Mouse (Mus musculus) thymus, adult 2 months (tissue): Measurements from ENCODE around the gene Msi2. TPM values are rescaled to one million over a fixed set of nuclear protein-coding genes. Genes with fewer than 3 reads are reported as not detected.

ENCODE experiments used
- DNase-seq: peaks from one replicate; pipeline ENCODE4 v3.0.0; 2021
- H3K27ac ChIP-seq: fragments of 200-500 bp; 2 replicates; pipeline ENCODE4 v1.5.1; 2012; ENCODE audit warnings: low read length, control low read depth; ENCODE audit not compliant: control insufficient read depth, insufficient read depth
- H3K27me3 ChIP-seq: fragments of 200-500 bp; 2 replicates; pipeline ENCODE4 v1.6.1; 2012; ENCODE audit warnings: mild to moderate bottlenecking, low read length, moderate library complexity, mixed read lengths; ENCODE audit not compliant: control insufficient read depth, insufficient read depth
- H3K36me3 ChIP-seq: fragments of 200-500 bp; 2 replicates; pipeline ENCODE4 v1.6.1; 2012; ENCODE audit warnings: mild to moderate bottlenecking, low read length, moderate library complexity; ENCODE audit not compliant: control insufficient read depth, insufficient read depth
- H3K4me1 ChIP-seq: fragments of 200-500 bp; replicated peaks from 2 replicates; pipeline ENCODE4 v1.6.1; 2012; ENCODE audit warnings: low read length; ENCODE audit not compliant: control insufficient read depth, insufficient read depth
- H3K4me3 ChIP-seq: fragments of 200-500 bp; 2 replicates; pipeline ENCODE4 v1.5.1; 2012; ENCODE audit warnings: mild to moderate bottlenecking, low read length, control low read depth, moderate library complexity; ENCODE audit not compliant: control insufficient read depth, insufficient read depth
- CTCF ChIP-seq: fragments of 200-500 bp; IDR thresholded peaks from 2 replicates; pipeline ENCODE4 v1.5.1; 2012; ENCODE audit warnings: mild to moderate bottlenecking, control low read depth, low read length, moderate library complexity, borderline replicate concordance; ENCODE audit not compliant: control insufficient read depth, poor library complexity, insufficient read depth; ENCODE audit errors: extremely low read depth
- POLR2A ChIP-seq: fragments of 200-500 bp; IDR thresholded peaks from 2 replicates; pipeline ENCODE4 v1.6.1; 2012; ENCODE audit warnings: mild to moderate bottlenecking, low read length, control low read depth, moderate library complexity; ENCODE audit not compliant: control insufficient read depth, poor library complexity, insufficient read depth; ENCODE audit errors: extremely low read depth
- WGBS: fragments of 180-500 bp; shearing (Covaris S2); methylation state at CpG from one replicate; pipeline ENCODE4 v1.1.7; 2018; 5-methylcytosine and 5-hydroxymethylcytosine counted together
- polyA plus RNA-seq: library from polyadenylated mRNA; depleted of rRNA; stranded (reverse); fragments of >200 nt; gene quantifications from 2 replicates; pipeline ENCODE4 v1.2.3, GENCODE M21; 2012

The Msi2 gene
- polyA plus RNA-seq, 1 experiment, result 51.3 TPM

GRCm38 (mm10) chr11:88496460-88496859 is 221.9 kb downstream of the Msi2 start:
- no peak for DNase-seq
- Histone ChIP-seq H3K4me3 (no peak overlapping the region), H3K4me1 (peaks cover 3% of the 10 kb centered on the region; the same call in 1 of the 2 replicates), H3K36me3 (no peaks in the 10 kb centered on the region), H3K27me3 (no peaks in the 10 kb centered on the region), H3K27ac (no peak overlapping the region)
- TF ChIP-seq POLR2A (no peak), CTCF (no peak)
- WGBS, result over 99% methylated on average over 5 of the region's 5 CpGs

- TF ChIP-seq POLR2A, result no peak
- no peak for TF ChIP-seq CTCF
- Histone ChIP-seq H3K27me3 (no peaks in the 10 kb centered on the region), H3K4me3 (no peak overlapping the region), H3K36me3 (no peaks in the 10 kb centered on the region), H3K27ac (no peak overlapping the region), H3K4me1 (peaks cover 3% of the 10 kb centered on the region; the same call in 1 of the 2 replicates)
- DNase-seq, result no peak
- whole genome bisulfite sequencing, result 99% methylated on average over 5 of the region's 5 CpGs
These were observed 222.6 kb downstream of the Msi2 start for GRCm38 (mm10) chr11:88495759-88496158.

- no peak overlapping the region for H3K4me3 ChIP-seq
- no peaks in the 10 kb centered on the region for H3K27me3 ChIP-seq
- H3K36me3 ChIP-seq, result no peaks in the 10 kb centered on the region
- DNase-seq, result no peak
- WGBS, result 90% methylated on average over 3 of the region's 3 CpGs
- TF ChIP-seq CTCF (no peak), POLR2A (no peak)
- peaks cover 3% of the 10 kb centered on the region; the same call in 1 of the 2 replicates for H3K4me1 ChIP-seq
- H3K27ac ChIP-seq, result no peak overlapping the region
These were observed 223.3 kb downstream of the Msi2 start for GRCm38 (mm10) chr11:88495018-88495417.

GRCm38 (mm10) chr11:88493795-88494559 is 224.3 kb downstream of the Msi2 start:
- no peak for DNase-seq
- no peak overlapping the region for H3K27ac ChIP-seq
- no peaks in the 10 kb centered on the region for H3K27me3 ChIP-seq
- no peak overlapping the region for H3K4me3 ChIP-seq
- no peaks in the 10 kb centered on the region for H3K36me3 ChIP-seq
- WGBS, result 93% methylated on average over 18 of the region's 18 CpGs
- H3K4me1 ChIP-seq, result peaks cover 3% of the 10 kb centered on the region; the same call in 1 of the 2 replicates
- no peak for TF ChIP-seq POLR2A
- no peak for TF ChIP-seq CTCF

- no peaks in the 10 kb centered on the region for H3K36me3 ChIP-seq
- peaks cover 3% of the 10 kb centered on the region; the same call in 1 of the 2 replicates for H3K4me1 ChIP-seq
- H3K27me3 ChIP-seq, result no peaks in the 10 kb centered on the region
- 90% methylated on average over 2 of the region's 2 CpGs for WGBS
- H3K4me3 ChIP-seq, result no peak overlapping the region
- DNase-seq, result no peak
- TF ChIP-seq POLR2A (no peak), CTCF (no peak)
- no peak overlapping the region for H3K27ac ChIP-seq
These were observed 225.7 kb downstream of the Msi2 start for GRCm38 (mm10) chr11:88492585-88492984.

- WGBS, result 80% methylated on average over 4 of the region's 4 CpGs
- Histone ChIP-seq H3K4me3 (no peak overlapping the region), H3K4me1 (peaks cover 3% of the 10 kb centered on the region; the same call in 1 of the 2 replicates), H3K27me3 (no peaks in the 10 kb centered on the region), H3K36me3 (no peaks in the 10 kb centered on the region), H3K27ac (no peak overlapping the region)
- DNase-seq, result no peak
- no peak for TF ChIP-seq CTCF
- TF ChIP-seq POLR2A, result no peak
These were observed 228.3 kb downstream of the Msi2 start for GRCm38 (mm10) chr11:88489985-88490384.
